Mouse (Mus musculus): ENCODE data around the gene Cyb5r1.
"Not testable (repeated sequence)": the region's sequence is repeated elsewhere in the genome, so short reads cannot be mapped to it uniquely, and the experiment has no call there.

Cyb5r1 gene

GRCm38 (mm10) chr1:134414501-134415167 lies 9.3 kb downstream of the Cyb5r1 start:
- DNase-seq (ENCODE audit: low spot score in 2 of 2) = no peak

GRCm38 (mm10) chr1:134415168-134415831 lies 9.9 kb downstream of the Cyb5r1 start, which contains the start of gene Adipor1:
Adipor1 (plus strand) TSS chr1:134415378.
- DNase-seq (ENCODE audit: low spot score in 2 of 2) = peak; percentile 97

DNA sequence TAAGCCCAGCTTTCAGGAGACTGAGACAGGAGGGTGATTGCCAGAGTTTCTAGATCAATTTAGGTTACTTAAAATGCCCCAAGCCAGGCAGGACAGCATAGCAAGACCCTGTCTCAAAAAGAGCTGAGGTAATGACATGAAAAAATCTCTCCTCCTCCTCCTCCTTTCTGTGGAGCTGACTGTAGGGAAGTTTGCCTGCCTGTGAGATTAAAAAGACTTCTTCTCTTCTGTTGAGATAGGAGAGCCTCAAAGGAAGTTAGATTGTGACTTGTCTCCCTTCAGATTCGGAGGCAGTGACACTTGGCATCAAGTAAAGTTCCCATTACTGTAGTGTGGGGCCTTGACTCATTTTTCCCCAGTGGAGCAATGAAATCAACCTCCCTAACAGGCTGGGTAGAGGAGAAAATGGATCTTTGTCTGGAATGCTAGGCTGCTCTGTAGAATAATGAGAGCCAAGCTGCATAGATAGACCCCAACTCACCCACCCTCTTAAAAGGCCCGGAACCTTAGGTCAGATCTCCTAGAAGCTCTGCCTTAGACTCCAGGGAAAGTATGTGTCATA lies 13.1 kb downstream of the Cyb5r1 start:
- no peak for DNase-seq (ENCODE audit: low spot score in 2 of 2)

DNA sequence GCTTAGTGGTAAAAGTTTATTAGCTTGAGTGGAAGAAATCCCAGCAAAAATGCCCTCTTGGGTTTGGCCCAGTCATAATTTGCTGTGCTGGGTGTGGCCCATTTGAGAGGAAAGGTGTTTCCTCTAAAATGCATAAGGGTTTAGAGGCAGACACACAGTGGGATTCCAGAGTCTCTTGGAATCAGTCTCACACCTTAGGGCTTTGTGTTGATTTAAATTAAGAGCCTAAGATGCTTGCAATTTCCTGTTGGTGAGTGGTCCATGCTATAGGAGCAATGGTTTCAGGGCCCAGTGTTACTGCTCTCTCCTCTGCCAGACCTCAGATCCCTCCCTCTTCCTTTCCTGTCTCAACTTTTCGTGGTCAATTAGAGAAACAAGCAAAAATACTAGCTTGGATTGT lies 13.8 kb downstream of the Cyb5r1 start:
- no peak for DNase-seq (ENCODE audit: low spot score in 2 of 2)

- DNase-seq (ENCODE audit: low spot score in 2 of 2) = no peak
These were observed 14.5 kb downstream of the Cyb5r1 start for GRCm38 (mm10) chr1:134419751-134420458.

- DNase-seq (ENCODE audit: low spot score in 2 of 2) = peak in 1 of 2 experiments; percentile 59
These were observed 18.6 kb downstream of the Cyb5r1 start for GRCm38 (mm10) chr1:134423911-134424310.

DNA sequence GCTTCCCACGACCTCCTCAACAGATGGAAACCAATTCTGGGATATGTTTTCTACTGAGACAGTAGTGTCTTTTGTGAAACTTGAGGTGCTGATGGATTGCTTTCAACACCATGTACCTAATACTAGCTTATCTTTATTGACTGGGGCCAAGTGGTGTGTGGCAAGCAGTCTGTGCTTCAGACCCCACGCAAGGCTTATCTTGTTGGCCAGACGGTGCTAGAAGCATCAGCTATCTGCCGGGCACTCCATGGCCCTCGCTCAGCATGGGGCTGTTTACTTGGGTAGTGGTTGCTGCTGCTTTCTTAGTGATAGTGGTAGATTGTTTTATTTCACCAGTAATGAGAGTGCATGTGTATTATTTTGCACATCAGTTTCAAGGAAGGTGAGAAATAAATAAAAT lies 20.9 kb downstream of the Cyb5r1 start:
- DNase-seq (ENCODE audit: low spot score in 2 of 2) = peak; percentile 83 to 84

DNA sequence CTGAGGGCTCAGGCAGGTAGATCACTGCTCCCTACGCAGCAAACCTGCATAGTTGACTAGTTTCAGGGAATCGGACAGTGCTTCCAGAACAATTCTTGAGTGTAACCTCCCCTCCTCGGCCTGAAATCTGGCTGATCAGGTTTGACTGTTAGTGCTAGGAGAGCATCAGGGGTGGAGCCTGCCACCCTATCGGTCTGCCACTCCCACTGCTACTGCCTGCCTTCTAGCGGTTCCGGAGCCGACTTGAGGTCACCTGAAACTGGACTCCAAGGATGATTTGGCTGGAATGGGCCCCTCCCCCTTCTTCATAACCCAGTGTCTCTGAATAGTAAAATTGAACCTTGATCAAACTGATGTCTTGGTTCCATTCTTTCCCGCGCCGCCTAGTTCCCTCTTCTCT lies 27.6 kb downstream of the Cyb5r1 start:
- DNase-seq (ENCODE audit: low spot score in 2 of 2) = no peak

DNA sequence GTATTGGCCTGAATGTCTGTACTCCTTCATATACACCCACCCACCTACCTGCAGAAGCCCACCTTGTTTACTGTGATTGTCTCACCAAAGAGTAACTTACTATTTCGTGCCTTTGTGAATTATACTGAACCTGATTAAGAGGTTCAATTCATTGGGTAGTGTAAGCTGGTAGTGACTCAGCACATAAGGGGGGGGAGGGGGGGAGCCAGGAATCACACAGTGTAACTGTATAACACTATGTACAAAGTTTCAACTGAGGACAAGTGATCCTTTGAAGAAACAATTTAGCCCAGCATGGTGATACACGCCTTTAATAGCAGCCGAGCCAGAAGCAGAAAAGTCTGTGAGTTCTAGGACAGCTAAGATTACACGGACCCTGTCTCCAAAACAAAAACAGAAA lies 28.1 kb downstream of the Cyb5r1 start:
- no peak for DNase-seq (ENCODE audit: low spot score in 2 of 2)

GRCm38 (mm10) chr1:134435414-134435813 lies 30.1 kb downstream of the Cyb5r1 start:
- peak in 1 of 2 experiments; percentile 66 for DNase-seq (ENCODE audit: low spot score in 2 of 2)

GRCm38 (mm10) chr1:134440437-134440836 lies 35.1 kb downstream of the Cyb5r1 start:
- DNase-seq (ENCODE audit: low spot score in 2 of 2) = no peak

GRCm38 (mm10) chr1:134441737-134442136 lies 36.4 kb downstream of the Cyb5r1 start:
- not testable (repeated sequence) for DNase-seq (ENCODE audit: low spot score in 2 of 2)

DNA sequence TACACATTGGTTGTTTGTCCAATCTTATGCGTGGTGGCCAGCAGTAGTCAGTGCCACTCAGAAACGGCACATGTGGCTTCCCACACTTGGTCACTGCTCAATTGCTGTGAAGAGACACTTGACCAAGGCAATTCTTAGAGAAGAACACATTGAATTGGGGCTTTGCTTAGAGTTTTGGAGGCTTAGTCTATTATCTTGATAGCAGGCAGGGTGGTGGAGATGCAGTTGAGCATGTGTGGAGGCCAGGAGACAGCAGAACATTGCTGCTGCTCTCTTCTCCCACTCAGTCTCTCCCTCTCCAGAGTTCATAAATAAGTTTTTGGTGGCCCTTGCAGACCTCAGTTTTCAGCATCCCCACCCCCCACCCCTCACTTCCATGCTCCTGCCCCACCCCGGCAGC lies 37.0 kb downstream of the Cyb5r1 start:
- no peak for DNase-seq (ENCODE audit: low spot score in 2 of 2)

GRCm38 (mm10) chr1:134443288-134443687 lies 37.9 kb downstream of the Cyb5r1 start:
- not testable (repeated sequence) for DNase-seq (ENCODE audit: low spot score in 2 of 2)

DNA sequence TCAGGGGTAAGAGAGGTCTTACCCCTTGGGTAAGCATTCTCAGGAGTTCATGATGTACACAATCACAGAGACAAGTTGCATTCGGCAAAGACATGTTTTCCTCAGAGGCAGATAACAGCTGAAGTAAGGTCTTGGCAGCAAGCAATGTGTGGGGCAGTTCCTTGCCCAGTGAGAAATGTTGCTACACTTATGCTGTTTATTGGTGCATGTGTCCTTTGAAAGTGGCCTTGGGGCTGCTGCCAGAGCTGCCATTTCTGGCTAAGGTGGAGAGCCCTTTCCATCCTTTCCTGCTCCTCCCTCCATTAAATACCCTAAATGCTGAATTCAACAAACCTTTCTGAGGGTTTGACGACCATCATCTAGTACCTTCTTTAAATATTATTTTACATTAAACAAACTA lies 40.1 kb downstream of the Cyb5r1 start:
- no peak for DNase-seq (ENCODE audit: low spot score in 2 of 2)

- not testable (repeated sequence) for DNase-seq (ENCODE audit: low spot score in 2 of 2)
These were observed 43.2 kb downstream of the Cyb5r1 start for GRCm38 (mm10) chr1:134448537-134448936.

- no peak for DNase-seq (ENCODE audit: low spot score in 2 of 2)
These were observed 44.8 kb downstream of the Cyb5r1 start for GRCm38 (mm10) chr1:134450201-134450600.

DNA sequence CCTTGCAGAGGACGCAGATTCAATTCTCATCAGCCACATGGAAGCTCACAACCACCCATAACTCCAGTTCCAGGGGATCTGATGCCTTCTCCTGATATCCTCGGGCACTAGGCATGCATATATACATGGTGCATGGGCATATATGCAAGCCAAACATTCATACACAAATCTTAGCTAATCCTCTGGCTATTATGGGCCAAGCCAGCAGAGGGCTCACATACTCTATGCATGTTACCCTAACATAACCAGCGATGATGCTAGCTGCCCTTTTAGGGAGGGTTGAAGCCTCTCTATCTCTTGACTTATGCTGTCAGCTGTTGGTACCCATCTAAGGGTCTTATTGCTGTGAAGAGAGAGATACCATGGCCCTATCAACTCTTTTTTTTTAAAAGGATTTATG lies 45.6 kb downstream of the Cyb5r1 start:
- peak; percentile 64 to 78 for DNase-seq (ENCODE audit: low spot score in 2 of 2)

- peak; percentile 98 to 99 for DNase-seq (ENCODE audit: low spot score in 2 of 2)
These were observed 49.8 kb downstream of the Cyb5r1 start, which contains the start of gene Klhl12 for GRCm38 (mm10) chr1:134454904-134455824. Klhl12 (plus strand) TSS chr1:134455531.

DNA sequence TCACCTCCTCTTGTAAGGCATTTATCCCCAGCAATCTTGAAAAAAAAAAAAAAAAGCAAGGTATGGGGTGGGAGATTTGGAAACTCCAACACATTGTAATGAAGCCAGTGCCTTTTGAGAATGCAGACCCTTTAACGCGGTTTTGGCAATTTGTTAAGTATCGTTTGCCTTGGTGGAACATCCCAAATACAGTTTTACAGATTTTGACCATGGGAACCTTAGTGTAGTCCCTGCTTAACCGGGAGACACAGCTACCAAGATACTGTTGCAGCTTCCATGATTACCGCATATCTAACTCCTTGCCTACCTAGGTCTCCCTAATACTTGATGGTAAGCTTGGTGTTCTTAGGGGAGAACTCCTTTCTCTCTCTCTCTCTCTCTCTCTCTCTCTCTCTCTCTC lies 50.7 kb downstream of the Cyb5r1 start:
- DNase-seq (ENCODE audit: low spot score in 2 of 2) = no peak

GRCm38 (mm10) chr1:134458139-134458727 lies 52.9 kb downstream of the Cyb5r1 start:
- no peak for DNase-seq (ENCODE audit: low spot score in 2 of 2)

Measured in spleen, postnatal 4 days (tissue).